Mouse (Mus musculus): ENCODE results near the gene Lmo2. TPM values are rescaled to one million over a fixed set of nuclear protein-coding genes. Genes with fewer than 3 reads are reported as not detected.
A peak's percentile ranks its signal among the peaks of the same experiment; 100 is the strongest.

Gene Lmo2
- polyA plus RNA-seq, 1 experiment from 2014 or later, result 18.7 TPM

DNA sequence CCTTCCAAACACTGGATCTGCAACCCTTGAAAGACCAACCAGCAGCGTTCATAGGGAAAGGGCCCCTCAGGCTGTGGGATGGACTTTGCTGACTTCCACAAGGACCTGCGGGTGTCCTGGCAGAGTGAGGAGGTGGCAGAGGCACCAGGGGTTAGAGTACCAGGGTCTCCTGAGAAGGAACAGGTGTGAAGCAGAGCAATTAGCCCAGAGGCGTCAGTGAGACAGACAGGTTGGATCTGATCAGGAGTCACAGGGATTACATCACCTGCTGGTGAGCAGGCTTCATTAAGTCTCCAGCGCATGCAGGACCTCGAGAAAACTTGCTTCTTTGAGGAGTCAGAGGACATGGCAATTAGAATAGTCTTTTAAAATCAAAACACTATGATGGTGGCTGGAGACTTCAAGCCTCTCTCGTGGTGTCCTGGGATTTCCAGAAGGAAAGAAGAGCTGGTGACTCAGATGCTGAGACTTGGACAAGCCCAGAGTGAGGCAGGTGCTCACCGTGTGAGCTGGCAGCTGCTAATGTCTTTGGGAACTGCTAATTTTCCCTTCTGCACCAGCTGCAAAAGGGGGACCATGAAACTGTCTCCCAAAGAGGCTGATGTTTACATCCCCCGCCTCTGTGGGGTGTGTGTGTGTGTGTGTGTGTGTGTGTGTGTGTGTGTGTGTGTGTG is 9.7 kb upstream of the Lmo2 start:
- Histone ChIP-seq H3K27me3 (ENCODE audit: low read depth, poor library complexity, severe bottlenecking) (no peaks in the 10 kb centered on the region), H3K27ac (replicated peaks) (no peak overlapping the region), H3K36me3 (no peaks in the 10 kb centered on the region), H3K9me3 (replicated peaks) (no peaks in the 10 kb centered on the region), H3K4me1 (peaks cover 5% of the 10 kb centered on the region; the same call in 1 of the 2 replicates), H3K4me3 (no peak overlapping the region)
- WGBS, result 74% methylated on average over 8 of the region's 8 CpGs
- DNase-seq (ENCODE audit: low spot score), result no peak

DNA sequence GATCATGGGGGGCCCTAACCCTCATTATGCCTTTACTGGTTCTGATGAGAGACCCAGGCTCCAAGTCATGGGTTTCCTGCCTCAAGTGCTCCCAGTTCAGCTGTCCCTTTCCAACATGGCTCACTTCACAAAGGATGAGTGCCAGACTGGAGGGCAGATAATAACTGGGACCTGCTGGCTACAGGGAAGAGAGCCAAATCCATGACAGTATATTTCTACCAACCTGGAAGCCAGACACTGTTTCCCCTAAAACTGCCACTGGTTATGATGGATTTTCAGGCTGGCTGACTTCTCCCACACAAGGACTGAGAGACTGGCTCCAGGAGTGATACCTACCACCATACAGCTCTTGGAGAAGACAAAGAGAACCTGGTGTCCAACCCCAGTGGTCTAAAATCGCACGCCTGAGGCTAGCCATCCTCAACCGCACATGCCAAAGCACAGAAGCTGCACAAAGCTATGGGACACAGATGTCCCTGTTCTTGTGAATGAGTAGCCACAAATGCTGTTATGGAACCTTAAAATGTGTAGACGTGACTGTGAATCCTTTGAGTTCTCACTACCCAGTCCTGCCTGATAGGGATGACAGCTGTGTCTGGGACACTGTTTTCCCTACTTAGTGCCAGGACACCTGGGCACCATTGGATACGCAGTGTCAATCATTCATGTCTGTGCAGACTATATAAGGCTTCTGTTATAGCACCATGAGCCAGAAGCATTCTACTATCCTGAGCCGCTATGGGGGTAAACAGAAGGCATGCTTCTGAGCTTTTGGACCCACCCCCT is 4.5 kb upstream of the Lmo2 start:
- Histone ChIP-seq H3K27ac (replicated peaks) (no peak overlapping the region), H3K9me3 (replicated peaks) (no peaks in the 10 kb centered on the region), H3K36me3 (no peaks in the 10 kb centered on the region), H3K27me3 (ENCODE audit: low read depth, poor library complexity, severe bottlenecking) (no peaks in the 10 kb centered on the region), H3K4me3 (no peak overlapping the region), H3K4me1 (no peaks in the 10 kb centered on the region)
- 95% methylated on average over 6 of the region's 6 CpGs for WGBS
- DNase-seq (ENCODE audit: low spot score), result no peak

DNA sequence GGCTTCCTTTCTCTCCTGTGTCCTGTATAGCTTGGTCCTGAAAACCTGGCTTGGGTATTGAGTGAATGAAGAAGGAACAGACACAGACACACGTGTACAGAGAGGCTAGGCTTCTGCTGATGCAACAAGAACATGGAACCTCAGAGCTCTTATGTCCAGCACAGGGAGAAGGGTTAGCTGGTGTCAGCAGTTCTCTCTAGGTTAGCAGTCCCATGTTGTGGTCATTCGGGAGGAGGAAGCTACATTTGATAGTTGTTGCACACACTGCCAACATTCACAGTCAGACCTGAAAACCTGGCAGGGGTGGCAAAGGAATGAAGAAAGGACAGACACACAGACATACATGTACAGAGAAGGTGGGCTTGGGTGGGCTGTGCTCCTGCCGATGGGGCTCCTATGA is 2.1 kb upstream of the Lmo2 start:
- Histone ChIP-seq H3K36me3 (no peaks in the 10 kb centered on the region), H3K4me3 (no peak overlapping the region), H3K4me1 (no peaks in the 10 kb centered on the region), H3K27me3 (ENCODE audit: low read depth, poor library complexity, severe bottlenecking) (no peaks in the 10 kb centered on the region), H3K27ac (replicated peaks) (no peak overlapping the region), H3K9me3 (replicated peaks) (no peaks in the 10 kb centered on the region)
- DNase-seq (ENCODE audit: low spot score), result no peak
- WGBS, result 85% methylated on average over 3 of the region's 3 CpGs

DNA sequence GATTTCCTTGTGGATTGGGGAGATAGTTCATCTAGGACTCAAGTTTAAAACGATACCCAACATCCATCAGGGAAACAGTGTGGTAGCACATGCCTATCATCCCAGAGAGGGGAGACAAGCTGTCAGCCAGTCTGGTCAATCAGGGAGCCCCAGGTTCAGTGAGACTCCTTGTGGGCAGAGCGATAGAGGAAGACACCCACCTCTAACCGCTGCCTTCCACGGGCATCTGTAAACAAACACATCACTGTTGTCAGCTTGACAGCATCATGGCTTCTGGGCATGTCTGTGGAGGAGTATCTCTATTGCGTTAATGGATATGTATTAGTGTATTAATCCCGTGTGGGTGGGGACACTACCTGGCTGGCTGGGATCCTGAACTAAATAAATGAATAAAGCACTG is 919 bp upstream of the Lmo2 start:
- no peak overlapping the region for H3K27ac ChIP-seq (replicated peaks)
- no peaks in the 10 kb centered on the region for H3K9me3 ChIP-seq (replicated peaks)
- DNase-seq (ENCODE audit: low spot score), result no peak
- no peaks in the 10 kb centered on the region for H3K36me3 ChIP-seq
- H3K27me3 ChIP-seq (ENCODE audit: low read depth, poor library complexity, severe bottlenecking), result no peaks in the 10 kb centered on the region
- H3K4me3 ChIP-seq, result no peak overlapping the region
- H3K4me1 ChIP-seq, result no peaks in the 10 kb centered on the region
- WGBS, result 81% methylated on average over 6 of the region's 6 CpGs

DNA sequence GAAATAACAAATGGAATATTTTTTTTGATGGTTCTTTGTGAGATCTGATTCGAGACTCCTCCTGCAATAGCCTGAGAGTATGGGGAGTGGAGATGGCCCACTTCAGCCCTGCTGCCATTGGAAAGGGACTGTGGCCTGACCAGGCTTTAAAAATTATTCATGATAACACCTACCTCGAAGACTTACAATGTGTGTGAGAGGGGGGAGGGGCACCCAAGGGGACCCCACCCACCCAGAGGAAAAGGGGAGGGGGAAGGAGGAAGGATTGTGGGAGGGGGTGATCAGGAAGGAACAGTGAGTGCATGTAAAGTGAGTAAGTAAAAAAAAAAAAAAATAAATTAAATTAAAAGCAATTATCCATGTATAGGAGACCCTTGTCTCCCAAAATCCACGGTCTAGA is 848 bp downstream of the Lmo2 start:
- Histone ChIP-seq H3K4me1 (no peaks in the 10 kb centered on the region), H3K36me3 (no peaks in the 10 kb centered on the region), H3K27ac (replicated peaks) (no peak overlapping the region), H3K27me3 (ENCODE audit: low read depth, poor library complexity, severe bottlenecking) (no peaks in the 10 kb centered on the region), H3K4me3 (no peak overlapping the region), H3K9me3 (replicated peaks) (no peaks in the 10 kb centered on the region)
- WGBS, result 84% methylated on average over 3 of the region's 3 CpGs
- DNase-seq (ENCODE audit: low spot score), result no peak

DNA sequence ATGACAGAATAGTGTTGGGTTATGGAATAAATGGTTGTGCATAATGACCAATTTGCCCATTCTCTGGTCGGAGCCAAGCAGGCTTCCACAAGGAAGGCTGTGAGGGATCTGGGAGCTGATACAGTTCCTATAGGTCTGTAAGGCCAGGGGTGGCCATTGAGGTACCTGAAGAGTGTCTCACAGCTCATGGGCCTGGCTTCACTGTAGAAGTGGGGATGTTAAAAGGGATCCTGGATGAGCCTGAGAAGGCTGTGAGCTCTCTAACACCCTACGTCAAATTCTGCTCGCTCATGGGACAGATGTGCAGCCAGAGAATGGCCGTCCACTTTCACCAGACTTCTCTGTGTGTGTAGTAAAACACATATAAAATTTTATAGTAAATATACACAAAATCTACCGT is 1.3 kb downstream of the Lmo2 start:
- WGBS, result 94% methylated on average over 5 of the region's 5 CpGs
- no peaks in the 10 kb centered on the region for H3K4me1 ChIP-seq

DNA sequence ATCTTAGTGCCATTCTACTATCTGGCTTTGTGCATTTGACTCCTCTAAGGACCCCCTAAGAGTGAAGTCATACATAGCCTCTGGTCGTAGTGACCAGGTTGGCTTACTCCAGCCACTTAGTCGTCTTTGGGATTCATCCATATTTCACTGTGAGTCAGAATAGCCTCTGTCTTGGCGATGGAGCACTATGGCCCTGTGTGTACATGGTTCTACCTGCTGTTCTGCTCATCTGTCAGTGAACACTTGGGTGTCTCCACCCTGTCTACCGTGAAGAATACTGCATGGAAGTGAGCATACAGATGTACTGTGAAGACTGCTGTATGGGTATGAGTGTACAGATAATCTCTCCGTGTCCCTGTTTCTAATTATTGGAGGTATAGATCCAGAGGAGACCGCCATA is 1.8 kb downstream of the Lmo2 start:
- Histone ChIP-seq H3K4me1 (no peaks in the 10 kb centered on the region), H3K36me3 (no peaks in the 10 kb centered on the region), H3K27me3 (ENCODE audit: low read depth, poor library complexity, severe bottlenecking) (no peaks in the 10 kb centered on the region), H3K9me3 (replicated peaks) (no peaks in the 10 kb centered on the region), H3K27ac (replicated peaks) (no peak overlapping the region), H3K4me3 (no peak overlapping the region)
- no peak for DNase-seq (ENCODE audit: low spot score)
- 90% methylated on average over 6 of the region's 6 CpGs for WGBS

More for the DNA sequence above, 1.3 kb downstream of the Lmo2 start:
- no peak overlapping the region for H3K4me3 ChIP-seq
- no peaks in the 10 kb centered on the region for H3K27me3 ChIP-seq (ENCODE audit: low read depth, poor library complexity, severe bottlenecking)
- no peaks in the 10 kb centered on the region for H3K36me3 ChIP-seq
- DNase-seq (ENCODE audit: low spot score), result no peak
- no peaks in the 10 kb centered on the region for H3K9me3 ChIP-seq (replicated peaks)
- H3K27ac ChIP-seq (replicated peaks), result no peak overlapping the region

DNA sequence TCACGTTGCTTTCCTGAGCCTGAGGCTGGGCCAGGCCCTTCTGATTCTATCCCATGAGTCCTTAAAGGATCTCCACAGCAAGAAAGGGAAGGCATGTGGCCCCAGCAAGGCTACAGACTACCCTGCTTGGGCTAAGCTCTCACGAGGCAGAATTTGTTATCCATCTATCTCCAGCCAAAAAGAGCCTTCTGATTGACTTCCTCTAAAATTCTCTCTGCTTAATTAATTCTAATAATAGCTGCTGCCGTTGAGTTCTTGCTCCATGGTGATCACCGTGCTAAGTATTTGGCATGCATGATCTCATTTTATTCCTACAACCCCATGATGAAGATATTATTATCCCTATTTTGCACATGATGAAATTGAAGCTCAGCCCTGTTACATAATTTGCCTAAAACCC is 4.6 kb downstream of the Lmo2 start:
- Histone ChIP-seq H3K27me3 (ENCODE audit: low read depth, poor library complexity, severe bottlenecking) (peaks cover 15% of the 10 kb centered on the region; the same call in 1 of the 2 replicates), H3K27ac (replicated peaks) (no peak overlapping the region), H3K9me3 (replicated peaks) (no peaks in the 10 kb centered on the region), H3K36me3 (no peaks in the 10 kb centered on the region), H3K4me3 (no peak overlapping the region), H3K4me1 (no peaks in the 10 kb centered on the region)
- no peak for DNase-seq (ENCODE audit: low spot score)
- 83% methylated on average over 4 of the region's 4 CpGs for WGBS

DNA sequence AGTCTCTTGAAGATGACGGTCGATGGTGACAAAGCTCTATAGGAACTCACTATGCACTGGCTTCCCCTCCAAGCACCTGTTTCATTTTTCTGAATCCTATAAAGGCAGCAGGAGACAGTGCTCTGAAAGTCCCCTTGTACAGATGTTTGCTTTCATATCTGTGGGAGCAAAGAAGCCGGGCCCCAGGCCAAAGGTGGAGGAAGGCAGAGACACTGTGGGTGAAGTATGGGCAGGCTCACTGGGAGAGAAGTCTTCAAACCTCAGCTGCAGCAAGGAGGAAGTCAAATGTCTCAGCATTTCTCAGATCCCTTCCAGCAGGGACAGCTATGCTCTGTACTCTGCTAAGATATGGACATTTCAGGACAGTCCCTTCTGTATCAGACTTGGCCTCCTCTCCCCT is 7.6 kb downstream of the Lmo2 start:
- no peak overlapping the region for H3K4me3 ChIP-seq
- 95% methylated on average over 3 of the region's 3 CpGs for WGBS
- peaks cover 13% of the 10 kb centered on the region for H3K4me1 ChIP-seq
- H3K36me3 ChIP-seq, result no peaks in the 10 kb centered on the region
- H3K9me3 ChIP-seq (replicated peaks), result no peaks in the 10 kb centered on the region
- H3K27me3 ChIP-seq (ENCODE audit: low read depth, poor library complexity, severe bottlenecking), result peaks cover 32% of the 10 kb centered on the region
- no peak for DNase-seq (ENCODE audit: low spot score)
- no peak overlapping the region for H3K27ac ChIP-seq (replicated peaks)

DNA sequence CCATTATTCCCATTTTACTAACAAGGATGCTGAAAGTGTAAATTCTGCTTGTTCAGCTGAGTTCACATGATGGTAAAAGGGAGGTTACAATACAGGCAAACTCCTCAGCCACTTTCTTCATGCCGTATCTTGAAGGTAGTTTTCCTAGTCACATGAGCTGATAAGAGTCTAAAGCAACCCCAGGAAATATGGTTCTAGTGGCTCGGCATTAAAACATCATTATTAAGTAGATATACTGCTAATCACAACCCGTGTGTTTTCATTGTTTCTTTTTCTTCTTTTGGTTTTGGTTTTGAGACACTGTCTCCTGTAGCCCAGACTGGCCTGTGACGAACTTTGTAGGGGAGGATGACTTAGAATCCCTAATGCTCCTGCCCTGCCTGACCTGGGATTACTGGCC is 10.4 kb downstream of the Lmo2 start:
- Histone ChIP-seq H3K36me3 (no peaks in the 10 kb centered on the region), H3K27me3 (ENCODE audit: low read depth, poor library complexity, severe bottlenecking) (peaks cover 60% of the 10 kb centered on the region), H3K4me1 (peaks cover 26% of the 10 kb centered on the region), H3K4me3 (no peak overlapping the region), H3K9me3 (replicated peaks) (no peaks in the 10 kb centered on the region), H3K27ac (replicated peaks) (no peak overlapping the region)
- DNase-seq (ENCODE audit: low spot score), result no peak
- WGBS, result 67% methylated on average over 4 of the region's 4 CpGs

DNA sequence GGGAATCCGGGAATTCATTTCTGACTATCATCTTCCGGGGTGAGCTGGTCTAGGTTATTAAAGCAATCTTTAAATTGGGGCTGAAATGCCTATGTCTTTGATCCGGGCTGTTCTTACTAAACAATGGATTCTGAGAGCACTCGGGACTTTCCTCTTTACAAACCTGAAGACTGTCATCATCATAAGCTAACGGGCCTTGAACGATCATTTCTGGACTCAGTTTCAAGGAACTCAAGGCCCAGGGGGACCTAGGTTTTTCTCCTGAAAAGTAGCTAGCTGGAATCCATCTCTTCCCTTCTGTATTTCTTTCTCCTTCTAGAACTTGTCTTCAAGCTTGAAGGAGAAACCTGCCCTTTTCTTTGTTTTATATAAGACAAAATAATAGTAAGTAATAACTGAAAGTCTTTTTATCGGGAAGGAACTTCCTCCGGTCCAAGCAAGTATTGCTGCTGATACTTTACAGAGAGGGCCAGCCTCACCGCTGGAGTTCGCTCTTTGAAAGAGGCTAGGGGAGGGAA is 11.2 kb downstream of the Lmo2 start:
- WGBS, result 22% methylated on average over 10 of the region's 10 CpGs
- Histone ChIP-seq H3K4me1 (peaks cover 26% of the 10 kb centered on the region), H3K27ac (replicated peaks) (peak overlapping the region; percentile 86), H3K27me3 (ENCODE audit: low read depth, poor library complexity, severe bottlenecking) (peaks cover 67% of the 10 kb centered on the region), H3K4me3 (peak overlapping the region; percentile 71), H3K9me3 (replicated peaks) (no peaks in the 10 kb centered on the region), H3K36me3 (no peaks in the 10 kb centered on the region)
- no peak for DNase-seq (ENCODE audit: low spot score)

DNA sequence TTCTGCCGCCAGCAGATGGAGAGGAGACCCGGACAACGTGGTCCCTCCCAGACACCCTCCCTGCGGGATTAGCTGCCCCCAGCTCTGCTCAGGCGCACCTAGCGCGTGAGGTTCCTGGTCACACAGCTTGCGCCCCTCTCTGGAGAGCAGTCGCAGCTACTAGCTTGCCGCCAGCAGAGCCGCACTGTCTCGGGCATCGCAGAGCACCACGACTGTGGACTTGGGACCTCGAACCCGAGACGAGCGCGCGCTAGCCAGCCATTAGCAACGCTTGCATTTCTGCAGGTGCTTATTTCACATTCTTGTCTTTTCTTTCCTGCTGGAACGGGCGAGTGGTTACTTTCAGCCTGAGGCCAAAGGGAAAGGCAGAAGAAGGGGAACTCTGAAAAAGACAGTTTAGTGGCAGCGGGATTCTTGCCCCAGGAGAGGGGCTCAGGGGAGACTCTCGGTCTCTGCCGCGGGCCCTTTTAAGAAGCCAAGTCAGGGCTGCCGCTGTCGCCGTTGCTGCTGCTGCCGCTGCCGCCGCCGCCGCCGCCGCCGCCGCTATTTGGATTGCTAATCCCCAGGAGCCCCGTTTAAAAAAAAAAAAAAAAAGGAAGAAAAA is 11.8 kb downstream of the Lmo2 start:
- Histone ChIP-seq H3K27me3 (ENCODE audit: low read depth, poor library complexity, severe bottlenecking) (peaks cover 67% of the 10 kb centered on the region), H3K36me3 (no peaks in the 10 kb centered on the region), H3K27ac (replicated peaks) (peak overlapping the region; percentile 86), H3K4me1 (peaks cover 26% of the 10 kb centered on the region), H3K4me3 (peak overlapping the region; percentile 71), H3K9me3 (replicated peaks) (no peaks in the 10 kb centered on the region)
- WGBS, result under 1% methylated on average over 40 of the region's 40 CpGs
- peak; percentile 80 for DNase-seq (ENCODE audit: low spot score)
